Mouse (Mus musculus): Measurements from ENCODE around the gene Gbp6. TPM values are rescaled to one million over a fixed set of nuclear protein-coding genes. Genes with fewer than 3 reads are reported as not detected.
"Not testable (repeated sequence)": the region's sequence is repeated elsewhere in the genome, so short reads cannot be mapped to it uniquely, and the experiment has no call there.

Gbp6 gene
- polyA plus RNA-seq, 1 experiment from 2014 or later = 2.4 TPM

DNA sequence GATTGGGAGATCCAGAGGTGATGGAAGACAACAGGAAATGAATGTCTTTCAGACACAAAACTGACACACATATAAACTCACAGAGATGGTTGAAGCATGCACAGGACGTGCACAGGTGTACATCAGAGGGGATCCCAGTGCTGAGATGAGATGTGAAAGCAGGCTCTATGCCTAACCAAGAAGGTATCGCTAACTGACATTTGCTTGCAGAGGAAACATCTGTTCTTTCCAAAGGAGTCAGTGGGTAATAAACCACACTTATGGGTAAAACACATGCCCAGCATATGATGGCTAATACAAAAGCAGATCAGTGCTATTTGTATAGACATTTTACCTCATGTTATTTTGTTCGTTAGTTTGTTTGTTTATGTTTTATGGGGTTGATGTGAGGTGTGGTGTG lies 32.8 kb downstream of the Gbp6 start:
- not testable (repeated sequence) for DNase-seq (ENCODE audit: low spot score); H3K36me3 ChIP-seq; H3K4me3 ChIP-seq; H3K4me1 ChIP-seq; H3K9me3 ChIP-seq; H3K27ac ChIP-seq; H3K27me3 ChIP-seq (ENCODE audit: insufficient read depth, poor library complexity, severe bottlenecking)
- 100% methylated on average over 1 of the region's 3 CpGs for WGBS

DNA sequence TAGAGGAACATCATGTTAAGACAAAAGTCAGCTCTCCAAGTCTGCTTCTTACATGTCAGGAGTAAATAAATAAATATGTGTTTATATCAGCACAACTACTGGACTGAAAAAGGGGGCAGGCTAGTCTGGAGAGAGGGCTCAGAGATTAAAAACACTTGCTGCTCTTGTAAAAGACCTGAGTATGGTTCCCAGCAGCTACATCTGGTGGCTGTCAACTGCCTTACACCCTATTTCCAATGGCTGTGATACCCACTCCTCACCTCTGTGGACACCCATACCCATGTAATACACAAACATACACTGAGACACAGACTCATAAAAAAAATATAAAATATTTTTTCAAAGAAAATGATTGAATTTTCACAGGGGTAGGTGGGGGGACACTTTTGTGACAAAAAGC lies 41.0 kb downstream of the Gbp6 start:
- Histone ChIP-seq H3K27me3 (ENCODE audit: insufficient read depth, poor library complexity, severe bottlenecking) (no peaks in the 10 kb centered on the region), H3K4me3 (no peak overlapping the region), H3K9me3 (no peaks in the 10 kb centered on the region), H3K36me3 (no peaks in the 10 kb centered on the region), H3K4me1 (no peaks in the 10 kb centered on the region), H3K27ac (no peak overlapping the region)
- no peak for DNase-seq (ENCODE audit: low spot score)

DNA sequence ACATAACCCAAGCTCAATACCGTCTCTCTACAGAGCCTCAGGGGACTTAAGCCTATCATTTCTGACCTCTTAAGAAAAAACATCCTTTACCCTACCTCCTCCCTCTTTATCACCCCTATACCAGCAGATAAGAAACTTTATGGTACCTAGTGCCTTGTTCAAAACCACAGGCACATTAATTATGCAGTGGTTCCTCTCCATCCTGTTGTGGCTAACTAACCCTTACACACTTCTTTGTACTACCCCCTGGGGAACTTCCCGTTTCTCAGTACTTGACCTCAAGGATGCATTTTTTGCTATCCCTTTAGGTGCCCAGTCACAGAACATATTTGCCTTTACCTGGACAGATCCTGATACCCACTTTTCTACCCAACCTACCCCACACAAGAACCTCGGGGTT lies 48.8 kb downstream of the Gbp6 start:
- not testable (repeated sequence) for H3K36me3 ChIP-seq; H3K4me3 ChIP-seq; H3K27me3 ChIP-seq (ENCODE audit: insufficient read depth, poor library complexity, severe bottlenecking); H3K27ac ChIP-seq; DNase-seq (ENCODE audit: low spot score); H3K9me3 ChIP-seq; H3K4me1 ChIP-seq
- WGBS = 74% methylated on average over 3 of the region's 3 CpGs

DNA sequence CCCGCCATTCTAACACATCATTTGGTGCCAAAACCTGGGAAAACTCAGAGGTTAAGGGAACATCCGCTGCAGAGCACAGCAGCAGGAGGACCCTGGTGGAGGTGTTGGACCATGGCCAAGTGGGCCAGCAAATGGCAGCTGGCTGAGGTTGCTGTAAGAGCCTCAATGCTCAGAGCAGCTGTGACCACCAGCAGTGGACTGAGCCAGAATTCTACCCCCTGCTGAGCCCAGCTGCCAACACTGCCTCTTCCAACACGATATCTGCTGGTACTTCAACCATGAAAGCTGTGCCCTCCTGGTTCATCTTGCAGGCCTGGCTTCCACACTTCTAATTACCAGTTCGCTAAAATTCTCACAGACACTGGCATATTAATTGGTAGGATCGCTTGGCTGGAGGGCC lies 52.5 kb downstream of the Gbp6 start:
- WGBS = 76% methylated on average over 5 of the region's 5 CpGs
- H3K4me1 ChIP-seq; DNase-seq (ENCODE audit: low spot score); H3K36me3 ChIP-seq; H3K27me3 ChIP-seq (ENCODE audit: insufficient read depth, poor library complexity, severe bottlenecking); H3K27ac ChIP-seq; H3K4me3 ChIP-seq; H3K9me3 ChIP-seq: not testable (repeated sequence)

GRCm38 (mm10) chr5:105239483-105240047 lies 53.9 kb downstream of the Gbp6 start, which contains the start of gene Gbp10:
Gene Gbp10, minus strand, starts transcription at chr5:105239533.
- not testable (repeated sequence) for H3K4me1 ChIP-seq; H3K36me3 ChIP-seq; H3K9me3 ChIP-seq; H3K27me3 ChIP-seq (ENCODE audit: insufficient read depth, poor library complexity, severe bottlenecking); DNase-seq (ENCODE audit: low spot score); H3K4me3 ChIP-seq; H3K27ac ChIP-seq

- 81% methylated on average over 1 of the region's 1 CpGs for WGBS
- H3K9me3 ChIP-seq; DNase-seq (ENCODE audit: low spot score); H3K4me1 ChIP-seq; H3K4me3 ChIP-seq; H3K27me3 ChIP-seq (ENCODE audit: insufficient read depth, poor library complexity, severe bottlenecking); H3K27ac ChIP-seq; H3K36me3 ChIP-seq: not testable (repeated sequence)
Observed at GRCm38 (mm10) chr5:105238402-105238801, 55.1 kb downstream of the Gbp6 start.

GRCm38 (mm10) chr5:105236040-105236439 lies 57.5 kb downstream of the Gbp6 start:
- WGBS = 85% methylated on average over 3 of the region's 3 CpGs
- not testable (repeated sequence) for DNase-seq (ENCODE audit: low spot score); H3K27me3 ChIP-seq (ENCODE audit: insufficient read depth, poor library complexity, severe bottlenecking); H3K27ac ChIP-seq; H3K9me3 ChIP-seq; H3K4me3 ChIP-seq; H3K4me1 ChIP-seq; H3K36me3 ChIP-seq

Other genes with a start within 250 kb of the Gbp6 start
- gene Gbp9, start 154.2 kb downstream of the Gbp6 start, polyA plus RNA-seq (2016; fragmentation: Nextera tagmentation; extraction: Ambion mirVana) = 1.3 and 2.3 TPM in 2 replicates
- 1.2 and 1.4 TPM in 2 replicates for gene Gbp8, start 154.2 kb downstream of the Gbp6 start, polyA plus RNA-seq (2016; fragmentation: Nextera tagmentation; extraction: Ambion mirVana)
- 4.1 and 6.1 TPM in 2 replicates for gene Gbp4, start 154.1 kb downstream of the Gbp6 start, polyA plus RNA-seq (2016; fragmentation: Nextera tagmentation; extraction: Ambion mirVana)
- gene Gbp10, start 54.2 kb downstream of the Gbp6 start, polyA plus RNA-seq (2016; fragmentation: Nextera tagmentation; extraction: Ambion mirVana) = 0.08 and 0.48 TPM in 2 replicates
- not detected in 2 replicates for gene Gm43302, start within 50 bp of the Gbp6 start, polyA plus RNA-seq (2016; fragmentation: Nextera tagmentation; extraction: Ambion mirVana)
- 5.5 and 6.0 TPM in 2 replicates for gene Lrrc8b, start 122.1 kb upstream of the Gbp6 start, polyA plus RNA-seq (2016; fragmentation: Nextera tagmentation; extraction: Ambion mirVana)
- gene Lrrc8c, start 225.7 kb upstream of the Gbp6 start, polyA plus RNA-seq (2016; fragmentation: Nextera tagmentation; extraction: Ambion mirVana) = 26.0 and 26.7 TPM in 2 replicates

All from heart, embryonic 10.5 days (tissue).